In genomic region chr7:128738041-128738440, GRCm38 (mm10) we compare ENCODE assay signal across 8 mouse cellular contexts. TPM values are rescaled to one million over a fixed set of nuclear protein-coding genes. Genes with fewer than 3 reads are reported as not detected.
DNase-seq lines count a peak whose midpoint lies in the region; ATAC-seq and TF ChIP-seq lines count a peak whose summit lies in the region.

No protein-coding gene starts in this region.

- no peaks in the 10 kb centered on the region; the same call in 1 of the 2 replicates for H3K27me3 ChIP-seq in heart, embryonic 13.5 days (replicated peaks)
- H3K27me3 ChIP-seq in CH12.LX (replicated peaks), result no peaks in the 10 kb centered on the region
- H3K27me3 ChIP-seq in hindbrain, embryonic 14.5 days (ENCODE audit: control insufficient read depth, insufficient read depth, low read length), result peaks cover 3% of the 10 kb centered on the region; the same call in 1 of the 2 replicates
- H3K27me3 ChIP-seq in midbrain, embryonic 10.5 days (ENCODE audit: low read depth, poor library complexity, severe bottlenecking), result peaks cover 11% of the 10 kb centered on the region

- peak overlapping the region; percentile 95 for H3K4me3 ChIP-seq in heart, embryonic 13.5 days
- peak overlapping the region in 2 of 3 experiments; percentile 86 to 99 for H3K4me3 ChIP-seq in CH12.LX (replicated peaks in 1 of 3; ENCODE audit: low read depth in 2 of 3, low read length in 2 of 3, poor library complexity in 1 of 3)
- peak overlapping the region; percentile 99; the same call in 1 of the 2 replicates for H3K4me3 ChIP-seq in hindbrain, embryonic 14.5 days (replicated peaks; ENCODE audit: low read length)
- peak overlapping the region; percentile 98 for H3K4me3 ChIP-seq in midbrain, embryonic 10.5 days

- 49% methylated on average over 5 of the region's 5 CpGs for WGBS in heart, embryonic 13.5 days
- 83% methylated on average over 5 of the region's 5 CpGs for WGBS in hindbrain, embryonic 14.5 days
- 87% methylated on average over 5 of the region's 5 CpGs for WGBS in midbrain, embryonic 10.5 days

- no peak for TF ChIP-seq RAD21 in CH12.LX (IDR thresholded peaks at IDR 0.05; ENCODE audit: low read depth, low read length)

- TF ChIP-seq EP300 in CH12.LX (IDR thresholded peaks at IDR 0.05; ENCODE audit: low read length), result no peak

- in situ Hi-C loops in CH12.LX (cut with MboI; ENCODE audit: low pct_ligation_motif_present, low pct_unique_long_range_greater_than_20kb, low sequenced_read_pairs), result no loop called here

- no peak for DNase-seq in heart, adult 11 months
- no peak for DNase-seq in CH12.LX (ENCODE audit: extremely low read depth)
- no peak for DNase-seq in hindbrain, embryonic 14.5 days (ENCODE audit: low spot score)
- no peak for DNase-seq in midbrain, embryonic 10.5 days (ENCODE audit: low spot score)
- DNase-seq in right cerebral cortex, postnatal 14 days, result no peak
- DNase-seq in embryo, embryonic 11 days, result no peak
- no peak for DNase-seq in thymus, adult 18-20 months

- no peak for TF ChIP-seq CTCF in CH12.LX (conservative IDR thresholded peaks at IDR 0.05 in 1 of 2, IDR thresholded peaks at IDR 0.05 in 1 of 2; ENCODE audit: low read depth in 2 of 2, low read length in 2 of 2)

- H3K36me3 ChIP-seq in heart, embryonic 13.5 days, result peaks cover 6% of the 10 kb centered on the region; the same call in 1 of the 2 replicates
- H3K36me3 ChIP-seq in CH12.LX (replicated peaks in 1 of 2; ENCODE audit: control insufficient read depth in 1 of 2, insufficient read depth in 1 of 2, low read length in 1 of 2), result peaks cover 3 to 22% of the 10 kb centered on the region in 2 experiments
- H3K36me3 ChIP-seq in hindbrain, embryonic 14.5 days (replicated peaks; ENCODE audit: control insufficient read depth, insufficient read depth), result no peaks in the 10 kb centered on the region
- H3K36me3 ChIP-seq in midbrain, embryonic 10.5 days, result peaks cover 46% of the 10 kb centered on the region

- no peak for ATAC-seq in heart, embryonic 13.5 days (ENCODE audit: extremely low read depth, insufficient number of reproducible peaks, low FRiP score, low TSS enrichment)
- ATAC-seq in hindbrain, embryonic 14.5 days (ENCODE audit: low FRiP score), result no peak

- peaks cover 4% of the 10 kb centered on the region; the same call in 1 of the 2 replicates for H3K9me3 ChIP-seq in heart, embryonic 13.5 days
- peaks cover 3% of the 10 kb centered on the region for H3K9me3 ChIP-seq in CH12.LX (replicated peaks; ENCODE audit: low read length)
- no peaks in the 10 kb centered on the region for H3K9me3 ChIP-seq in hindbrain, embryonic 14.5 days (ENCODE audit: control insufficient read depth, low read length)
- peaks cover 5% of the 10 kb centered on the region; the same call in 1 of the 2 replicates for H3K9me3 ChIP-seq in midbrain, embryonic 10.5 days (replicated peaks)

- H3K4me1 ChIP-seq in heart, embryonic 13.5 days, result peaks cover 42% of the 10 kb centered on the region
- peaks cover 4 to 27% of the 10 kb centered on the region in 2 experiments; a peak in 3 of 4 replicates for H3K4me1 ChIP-seq in CH12.LX (ENCODE audit: control insufficient read depth in 1 of 2, insufficient read depth in 2 of 2)
- H3K4me1 ChIP-seq in hindbrain, embryonic 14.5 days (replicated peaks; ENCODE audit: control insufficient read depth, insufficient read depth, low read length), result peaks cover 21% of the 10 kb centered on the region
- peaks cover 16% of the 10 kb centered on the region for H3K4me1 ChIP-seq in midbrain, embryonic 10.5 days

- peaks cover 71% of the 10 kb centered on the region for H3K79me2 ChIP-seq in CH12.LX (replicated peaks; ENCODE audit: control insufficient read depth, extremely low read depth, insufficient read depth, poor library complexity, severe bottlenecking)

- no peak overlapping the region for H3K9ac ChIP-seq in heart, embryonic 13.5 days
- H3K9ac ChIP-seq in CH12.LX (ENCODE audit: insufficient read depth, low read depth), result peak overlapping the region; percentile 49
- peak overlapping the region; percentile 18; the same call in 1 of the 2 replicates for H3K9ac ChIP-seq in hindbrain, embryonic 14.5 days

- dilution Hi-C loops in CH12.LX (cut with MboI; ENCODE audit: extremely low pct_ligation_motif_present, extremely low pct_unique_long_range_greater_than_20kb, low sequenced_read_pairs), result no loop called here

- no peak for TF ChIP-seq POLR2A in CH12.LX (IDR thresholded peaks at IDR 0.05; ENCODE audit: low read depth, low read length)

- H3K4me2 ChIP-seq in heart, embryonic 13.5 days, result peak overlapping the region; percentile 94
- peak overlapping the region; percentile 97 for H3K4me2 ChIP-seq in CH12.LX (ENCODE audit: insufficient read depth, low read depth, poor library complexity, severe bottlenecking)
- H3K4me2 ChIP-seq in hindbrain, embryonic 14.5 days (replicated peaks), result peak overlapping the region; percentile 94

- H3K27ac ChIP-seq in heart, embryonic 13.5 days (replicated peaks), result no peak overlapping the region
- no peak overlapping the region for H3K27ac ChIP-seq in CH12.LX (ENCODE audit: insufficient read depth, low read depth)
- H3K27ac ChIP-seq in hindbrain, embryonic 14.5 days, result no peak overlapping the region
- no peak overlapping the region for H3K27ac ChIP-seq in midbrain, embryonic 10.5 days (replicated peaks)

TF ChIP-seq in CH12.LX, 34 proteins besides CTCF, POLR2A, EP300 and RAD21:
- TF ChIP-seq ZKSCAN1 (IDR thresholded peaks at IDR 0.05; ENCODE audit: borderline replicate concordance, low read depth, low read length) (no peak), MXI1 (IDR thresholded peaks at IDR 0.05; ENCODE audit: low read depth, low read length) (no peak), BHLHE40 (IDR thresholded peaks at IDR 0.05; ENCODE audit: low read depth, low read length) (peak; percentile 76)

RNA-seq across cellular contexts. Expression of gene Mcmbp, which starts 2.3 kb away (rescaled TPM):
- polyA plus RNA-seq in heart, embryonic 13.5 days (2015; fragmentation: Nextera tagmentation; extraction: Ambion mirVana), result 37.7 and 39.8 TPM in 2 replicates
- total RNA-seq in CH12.LX (2012; rRNA removed), result 45.2 and 53.3 TPM in 2 replicates
- total RNA-seq in CH12.LX (2014; rRNA removed), result 59.7 and 69.4 TPM in 2 replicates
- 75.7 and 85.9 TPM in 2 replicates for polyA plus RNA-seq in CH12.LX (2012; ENCODE audit: insufficient read length, low read depth)
- 50.9 and 52.2 TPM in 2 replicates for polyA plus RNA-seq in hindbrain, embryonic 14.5 days (2014; fragmentation: Nextera tagmentation; extraction: Ambion mirVana)
- 79.8 and 81.0 TPM in 2 replicates for polyA plus RNA-seq in midbrain, embryonic 10.5 days (2016; fragmentation: Nextera tagmentation; extraction: Ambion mirVana)

RNA-seq across cellular contexts. Expression of gene Sec23ip, which starts 6.7 kb away (rescaled TPM):
- polyA plus RNA-seq in heart, embryonic 13.5 days (2015; fragmentation: Nextera tagmentation; extraction: Ambion mirVana), result 30.7 and 31.4 TPM in 2 replicates
- 16.0 and 22.7 TPM in 2 replicates for total RNA-seq in CH12.LX (2012; rRNA removed)
- total RNA-seq in CH12.LX (2014; rRNA removed), result 18.9 and 19.3 TPM in 2 replicates
- 33.6 and 40.1 TPM in 2 replicates for polyA plus RNA-seq in CH12.LX (2012; ENCODE audit: insufficient read length, low read depth)
- 34.8 and 37.7 TPM in 2 replicates for polyA plus RNA-seq in hindbrain, embryonic 14.5 days (2014; fragmentation: Nextera tagmentation; extraction: Ambion mirVana)
- 40.7 and 45.3 TPM in 2 replicates for polyA plus RNA-seq in midbrain, embryonic 10.5 days (2016; fragmentation: Nextera tagmentation; extraction: Ambion mirVana)
